In the genomic region with DNA sequence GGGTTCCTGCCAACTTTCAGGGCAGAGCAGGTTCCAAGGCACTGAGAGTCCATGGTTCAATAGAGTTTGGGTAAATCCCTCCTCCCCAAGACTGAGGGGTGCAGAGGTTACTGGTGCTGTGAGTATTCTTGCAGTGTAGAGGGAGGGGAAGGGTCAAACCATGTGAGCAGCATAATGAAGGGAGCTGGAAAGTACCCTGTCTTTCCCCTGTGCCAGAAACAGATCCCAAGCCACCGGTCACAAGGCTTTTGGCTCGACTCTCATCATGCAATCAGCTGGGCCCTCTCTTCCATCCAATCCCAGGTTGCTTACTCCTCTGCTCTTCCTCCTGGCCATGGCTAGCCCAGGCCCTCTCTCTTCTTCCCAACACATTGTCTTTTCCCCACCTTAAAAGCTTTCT, we compare ENCODE assay signal across 16 mouse cellular contexts.
"Had no signal": no experiment of that assay in that cellular context is flagged by ENCODE, and none has a peak within 500 bp of the region (broad histone marks: within the 10 kb centered on the region; RNA-seq: fewer than 3 reads in every experiment).

No protein-coding gene starts in this region.

- H3K36me3 ChIP-seq: neural tube, embryonic 12.5 days; neural tube, embryonic 13.5 days; neural tube, embryonic 15.5 days; stomach, embryonic 15.5 days had no signal

- H3K9ac ChIP-seq: neural tube, embryonic 12.5 days; neural tube, embryonic 13.5 days; neural tube, embryonic 15.5 days; stomach, embryonic 15.5 days had no signal

- H3K4me2 ChIP-seq: neural tube, embryonic 12.5 days; neural tube, embryonic 13.5 days; neural tube, embryonic 15.5 days; stomach, embryonic 15.5 days had no signal

- H3K4me3 ChIP-seq: neural tube, embryonic 12.5 days; neural tube, embryonic 13.5 days; neural tube, embryonic 15.5 days; stomach, embryonic 15.5 days had no signal

- H3K27ac ChIP-seq: neural tube, embryonic 12.5 days; neural tube, embryonic 13.5 days; neural tube, embryonic 15.5 days; stomach, embryonic 15.5 days had no signal

- H3K4me1 ChIP-seq: neural tube, embryonic 12.5 days; neural tube, embryonic 13.5 days; neural tube, embryonic 15.5 days; stomach, embryonic 15.5 days had no signal

- H3K27me3 ChIP-seq: neural tube, embryonic 12.5 days; neural tube, embryonic 15.5 days; stomach, embryonic 15.5 days had no signal

- H3K9me3 ChIP-seq: neural tube, embryonic 15.5 days; stomach, embryonic 15.5 days had no signal

- DNase-seq: retina, postnatal 1 day; right cerebral cortex, adult 18-20 months; right cerebral cortex, postnatal 14 days; right cerebral cortex, postnatal 25 days; right cerebral cortex, postnatal 4 days; spleen, adult 18-20 months; thymus, adult 18-20 months; thymus, adult 2 months; thymus, postnatal 14 days; thymus, postnatal 25 days; thymus, postnatal 36 days; thymus, postnatal 4 days had no signal
